Mouse (Mus musculus) ES-Bruce4 (cell line): ENCODE measurements around the gene Atxn2. TPM values are rescaled to one million over a fixed set of nuclear protein-coding genes. Genes with fewer than 3 reads are reported as not detected.

Source experiments
- H3K27ac ChIP-seq: 2 replicates; pipeline ENCODE4 v1.5.1; 2012; ENCODE audit warnings: low read length, inconsistent platforms; ENCODE audit not compliant: insufficient read depth
- H3K27me3 ChIP-seq: 2 replicates; pipeline ENCODE4 v1.6.1; 2012; ENCODE audit warnings: mild to moderate bottlenecking, low read length, inconsistent platforms; ENCODE audit not compliant: control insufficient read depth, poor library complexity, insufficient read depth, severe bottlenecking
- H3K36me3 ChIP-seq: 2 replicates; pipeline ENCODE4 v1.6.1; 2012; ENCODE audit warnings: inconsistent platforms, mild to moderate bottlenecking, low read length, moderate library complexity; ENCODE audit not compliant: control insufficient read depth, poor library complexity, insufficient read depth, severe bottlenecking
- H3K4me1 ChIP-seq: one replicate; pipeline ENCODE4 v1.8.1; 2011; ENCODE audit warnings: low read length; ENCODE audit not compliant: control insufficient read depth, insufficient read depth
- H3K4me3 ChIP-seq: 2 replicates; pipeline ENCODE4 v1.5.1; 2011; ENCODE audit warnings: low read depth, mild to moderate bottlenecking, low read length
- H3K9ac ChIP-seq: 2 replicates; pipeline ENCODE4 v1.6.1; 2012; ENCODE audit warnings: low read depth, mild to moderate bottlenecking, inconsistent platforms; ENCODE audit not compliant: poor library complexity, severe bottlenecking
- H3K9me3 ChIP-seq: replicated peaks from 2 replicates; pipeline ENCODE4 v1.6.1; 2012; ENCODE audit warnings: mild to moderate bottlenecking, low read length, inconsistent platforms; ENCODE audit not compliant: control insufficient read depth, poor library complexity, insufficient read depth, severe bottlenecking
- CTCF ChIP-seq: IDR thresholded peaks from one replicate; pipeline ENCODE4 v1.8.1; 2011; ENCODE audit warnings: low read depth, low read length
- EP300 ChIP-seq: IDR thresholded peaks from 2 replicates; pipeline ENCODE4 v1.6.1; 2011; ENCODE audit warnings: low read depth, low read length; ENCODE audit not compliant: insufficient read depth
- POLR2A ChIP-seq: IDR thresholded peaks from one replicate; pipeline ENCODE4 v1.8.1; 2011; ENCODE audit warnings: low read length; ENCODE audit not compliant: insufficient read depth
- polyA plus RNA-seq: library from polyadenylated mRNA; stranded (reverse); fragments of >200 nt; gene quantifications from 2 replicates; pipeline ENCODE4 v1.2.4, GENCODE M21; 2011; ENCODE audit warnings: low read depth; ENCODE audit not compliant: missing spikeins, insufficient read depth, insufficient read length

The Atxn2 gene
- polyA plus RNA-seq, 1 experiment = 284 TPM

DNA sequence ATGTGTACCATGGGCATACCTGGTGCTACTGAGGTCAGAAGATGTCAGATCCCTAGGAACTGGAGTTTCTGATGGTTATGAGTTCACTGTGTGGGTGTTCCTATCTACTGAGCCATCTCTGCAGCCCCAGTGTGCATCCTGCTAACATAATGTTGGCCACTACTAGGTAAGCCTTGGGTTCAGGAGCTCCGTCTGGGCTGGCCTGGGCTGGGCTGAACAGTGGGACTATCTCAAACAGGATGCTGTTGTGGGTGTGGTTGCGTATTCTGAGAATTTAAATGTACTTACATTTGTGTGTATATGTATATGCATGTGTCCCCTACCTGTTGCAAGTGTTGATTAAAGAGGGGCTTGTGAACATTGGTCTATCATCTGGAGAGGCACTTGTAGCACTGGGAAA is 38.5 kb downstream of the Atxn2 start:
- no peak overlapping the region for H3K9ac ChIP-seq
- H3K4me1 ChIP-seq = no peaks in the 10 kb centered on the region
- H3K27me3 ChIP-seq = no peaks in the 10 kb centered on the region
- no peak overlapping the region for H3K4me3 ChIP-seq
- no peak overlapping the region for H3K27ac ChIP-seq
- no peaks in the 10 kb centered on the region for H3K9me3 ChIP-seq
- peaks cover 11% of the 10 kb centered on the region for H3K36me3 ChIP-seq
- TF ChIP-seq CTCF (no peak), EP300 (no peak), POLR2A (no peak)

- H3K36me3 ChIP-seq = peaks cover 9% of the 10 kb centered on the region
- no peak overlapping the region for H3K9ac ChIP-seq
- no peak overlapping the region for H3K4me3 ChIP-seq
- TF ChIP-seq EP300 = no peak
- TF ChIP-seq POLR2A = no peak
- no peak for TF ChIP-seq CTCF
- H3K27ac ChIP-seq = no peak overlapping the region
- H3K4me1 ChIP-seq = no peaks in the 10 kb centered on the region
- H3K27me3 ChIP-seq = no peaks in the 10 kb centered on the region
- no peaks in the 10 kb centered on the region for H3K9me3 ChIP-seq
Measured at GRCm38 (mm10) chr5:121757900-121758299, 46.8 kb downstream of the Atxn2 start.

DNA sequence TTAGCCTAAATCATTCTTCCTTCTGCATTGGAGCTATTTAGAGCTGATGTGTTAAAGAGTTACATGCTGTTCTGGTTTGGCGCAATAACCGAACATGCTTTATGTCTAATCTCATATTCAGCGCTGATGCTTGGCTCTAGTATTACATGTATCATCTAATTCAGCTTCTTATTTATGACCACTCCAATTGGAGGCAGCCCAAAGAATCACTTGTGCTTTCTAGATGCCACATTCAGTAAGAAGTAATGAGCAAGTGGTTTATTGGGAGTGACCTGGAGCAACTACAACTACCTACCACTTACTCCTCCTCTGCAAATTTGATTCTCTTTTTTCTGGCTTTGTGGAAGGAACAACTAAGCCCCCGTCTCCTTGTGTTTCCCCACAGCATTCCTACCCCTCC is 47.2 kb downstream of the Atxn2 start:
- no peaks in the 10 kb centered on the region for H3K4me1 ChIP-seq
- no peak overlapping the region for H3K9ac ChIP-seq
- no peaks in the 10 kb centered on the region for H3K9me3 ChIP-seq
- no peaks in the 10 kb centered on the region for H3K27me3 ChIP-seq
- H3K36me3 ChIP-seq = peaks cover 6% of the 10 kb centered on the region
- no peak overlapping the region for H3K27ac ChIP-seq
- TF ChIP-seq CTCF = no peak
- no peak for TF ChIP-seq EP300
- TF ChIP-seq POLR2A = no peak
- H3K4me3 ChIP-seq = no peak overlapping the region

DNA sequence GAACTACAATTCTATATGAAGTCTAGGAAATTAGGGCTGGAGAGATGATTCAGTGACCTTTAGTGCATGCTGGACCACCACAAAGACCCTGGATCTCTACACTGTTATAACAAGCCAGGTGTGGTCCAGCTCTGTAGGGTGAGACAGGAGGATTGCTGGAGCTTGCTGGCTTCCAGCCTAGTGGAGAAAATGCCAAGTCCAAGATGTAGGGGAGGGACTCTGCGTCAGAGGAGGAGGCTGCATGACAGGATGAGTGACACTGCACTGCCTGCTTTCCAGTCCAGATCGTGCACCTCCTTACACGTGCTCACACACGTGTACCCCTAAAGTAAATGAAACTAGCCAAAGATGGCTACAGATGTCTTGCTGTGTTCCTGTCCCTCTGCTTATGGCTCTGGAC is 48.8 kb downstream of the Atxn2 start:
- Histone ChIP-seq H3K27ac (no peak overlapping the region), H3K4me1 (no peaks in the 10 kb centered on the region), H3K36me3 (peaks cover 6% of the 10 kb centered on the region), H3K4me3 (no peak overlapping the region), H3K9ac (no peak overlapping the region), H3K27me3 (no peaks in the 10 kb centered on the region), H3K9me3 (no peaks in the 10 kb centered on the region)
- TF ChIP-seq POLR2A (no peak), CTCF (no peak), EP300 (no peak)

GRCm38 (mm10) chr5:121761459-121761858 is 50.3 kb downstream of the Atxn2 start:
- Histone ChIP-seq H3K9me3 (no peaks in the 10 kb centered on the region), H3K4me3 (no peak overlapping the region), H3K9ac (no peak overlapping the region), H3K4me1 (no peaks in the 10 kb centered on the region), H3K27me3 (no peaks in the 10 kb centered on the region), H3K27ac (no peak overlapping the region), H3K36me3 (peaks cover 9% of the 10 kb centered on the region)
- TF ChIP-seq EP300 (no peak), CTCF (no peak), POLR2A (no peak)

GRCm38 (mm10) chr5:121762949-121763348 is 51.8 kb downstream of the Atxn2 start:
- TF ChIP-seq POLR2A (no peak), EP300 (no peak), CTCF (no peak)
- peaks cover 8% of the 10 kb centered on the region for H3K36me3 ChIP-seq
- no peak overlapping the region for H3K27ac ChIP-seq
- no peaks in the 10 kb centered on the region for H3K4me1 ChIP-seq
- no peaks in the 10 kb centered on the region for H3K9me3 ChIP-seq
- no peak overlapping the region for H3K9ac ChIP-seq
- no peaks in the 10 kb centered on the region for H3K27me3 ChIP-seq
- H3K4me3 ChIP-seq = no peak overlapping the region
